Comparison of ENCODE assay signal across 8 mouse cellular contexts in the genomic region with DNA sequence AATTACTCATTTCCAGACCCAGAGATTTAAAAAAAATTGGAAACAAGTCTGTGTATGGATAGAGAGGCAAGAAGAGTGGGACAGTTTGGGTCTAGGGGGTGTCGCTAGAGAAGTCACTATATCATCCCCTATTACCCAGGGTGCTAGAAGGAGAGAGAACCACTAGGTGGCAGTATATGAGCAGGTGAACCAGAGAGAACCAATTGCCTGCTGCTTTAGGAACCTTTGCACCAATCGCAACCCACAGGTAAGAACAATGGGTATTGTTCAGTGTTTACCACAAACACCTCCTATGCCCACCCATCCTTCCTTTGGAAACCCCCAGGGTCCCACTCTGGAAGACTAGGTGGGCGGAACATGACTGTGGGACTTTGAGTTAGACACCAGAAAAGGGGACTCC. TPM values are rescaled to one million over a fixed set of nuclear protein-coding genes. Genes with fewer than 3 reads are reported as not detected.
A peak's percentile ranks its signal among the peaks of the same experiment; 100 is the strongest.
DNase-seq lines count a peak whose midpoint lies in the region; ATAC-seq and TF ChIP-seq lines count a peak whose summit lies in the region.
"Had no signal": no experiment of that assay in that cellular context is flagged by ENCODE, and none has a peak within 500 bp of the region (broad histone marks: within the 10 kb centered on the region; RNA-seq: fewer than 3 reads in every experiment).

No protein-coding gene starts in this region.

- DNase-seq in limb, embryonic 11.5 days (ENCODE audit: low spot score) = peak; percentile 53
- no peak for DNase-seq in limb, embryonic 10.5 days (ENCODE audit: low spot score)
- DNase-seq in MEL (ENCODE audit: low read depth, low spot score) = peak; percentile 82
- peak; percentile 63 for DNase-seq in c-Kit-positive CD71-negative TER-119-negative erythroid progenitor cells, embryonic 14.5 days (ENCODE audit: low read depth)
- DNase-seq in lung, embryonic 14.5 days = peak; percentile 81
- peak; percentile 75 for DNase-seq in thymus, postnatal 0 days (ENCODE audit: low spot score)

- H3K4me1 ChIP-seq in limb, embryonic 11.5 days (ENCODE audit: control insufficient read depth, insufficient read depth, low read length) = no peaks in the 10 kb centered on the region
- peaks cover 13% of the 10 kb centered on the region for H3K4me1 ChIP-seq in limb, embryonic 10.5 days
- peaks cover 0 to 2% of the 10 kb centered on the region in 2 experiments; a peak in 1 of 4 replicates for H3K4me1 ChIP-seq in MEL (ENCODE audit: control insufficient read depth in 1 of 2, insufficient read depth in 2 of 2, low read length in 2 of 2)
- H3K4me1 ChIP-seq in heart, embryonic 16.5 days (ENCODE audit: control insufficient read depth, insufficient read depth, low read length) = no peaks in the 10 kb centered on the region
- H3K4me1 ChIP-seq in lung, embryonic 14.5 days (ENCODE audit: insufficient read depth) = no peaks in the 10 kb centered on the region

- TF ChIP-seq EP300 in MEL (IDR thresholded peaks at IDR 0.05; ENCODE audit: low read depth in 1 of 2, low read length in 2 of 2) = no peak

- no peak overlapping the region for H3K4me2 ChIP-seq in limb, embryonic 11.5 days (ENCODE audit: low read depth, severe bottlenecking)
- no peak overlapping the region for H3K4me2 ChIP-seq in heart, embryonic 16.5 days (ENCODE audit: low read depth, low read length)
- no peak overlapping the region for H3K4me2 ChIP-seq in lung, embryonic 14.5 days
- H3K4me2 ChIP-seq: neural tube, embryonic 12.5 days had no signal

- TF ChIP-seq CTCF in MEL (IDR thresholded peaks at IDR 0.05 in 2 of 3, conservative IDR thresholded peaks at IDR 0.05 in 1 of 3; ENCODE audit: control insufficient read depth in 1 of 3, insufficient read depth in 1 of 3, low read depth in 2 of 3, low read length in 3 of 3, poor library complexity in 1 of 3, severe bottlenecking in 1 of 3) = peak; percentile 73 to 98 (median 96)
- TF ChIP-seq CTCF in lung, embryonic 14.5 days (IDR thresholded peaks at IDR 0.05; ENCODE audit: low read depth) = peak; percentile 83

- peak; percentile 89 for TF ChIP-seq RAD21 in MEL (IDR thresholded peaks at IDR 0.05; ENCODE audit: low read depth, low read length)

- H3K9me3 ChIP-seq in limb, embryonic 11.5 days (ENCODE audit: control insufficient read depth, low read length) = no peaks in the 10 kb centered on the region
- no peaks in the 10 kb centered on the region for H3K9me3 ChIP-seq in limb, embryonic 10.5 days (replicated peaks)
- no peaks in the 10 kb centered on the region for H3K9me3 ChIP-seq in MEL (replicated peaks; ENCODE audit: insufficient read depth, low read length)
- no peaks in the 10 kb centered on the region for H3K9me3 ChIP-seq in heart, embryonic 16.5 days (replicated peaks; ENCODE audit: control insufficient read depth, low read length)
- H3K9me3 ChIP-seq in lung, embryonic 14.5 days (ENCODE audit: low read depth, low read length) = no peaks in the 10 kb centered on the region
- H3K9me3 ChIP-seq: neural tube, embryonic 12.5 days had no signal

- H3K79me2 ChIP-seq in MEL (ENCODE audit: control insufficient read depth, insufficient read depth, low read length, poor library complexity) = no peaks in the 10 kb centered on the region

- no peak overlapping the region for H3K27ac ChIP-seq in limb, embryonic 11.5 days (replicated peaks; ENCODE audit: low read depth, low read length)
- H3K27ac ChIP-seq in limb, embryonic 10.5 days = no peak overlapping the region
- no peak overlapping the region for H3K27ac ChIP-seq in MEL (ENCODE audit: control insufficient read depth, low read depth, low read length)
- H3K27ac ChIP-seq in heart, embryonic 16.5 days (ENCODE audit: low read length) = no peak overlapping the region
- no peak overlapping the region for H3K27ac ChIP-seq in lung, embryonic 14.5 days (ENCODE audit: low read depth)
- H3K27ac ChIP-seq: neural tube, embryonic 12.5 days had no signal

- no peak for TF ChIP-seq POLR2A in MEL (IDR thresholded peaks at IDR 0.05; ENCODE audit: control insufficient read depth in 1 of 2, insufficient read depth in 1 of 2, low read depth in 1 of 2, low read length in 2 of 2, poor library complexity in 1 of 2)

- H3K9ac ChIP-seq in limb, embryonic 11.5 days (ENCODE audit: low read length) = no peak overlapping the region
- no peak overlapping the region for H3K9ac ChIP-seq in MEL (ENCODE audit: control insufficient read depth, low read depth, low read length, poor library complexity, severe bottlenecking)
- H3K9ac ChIP-seq in heart, embryonic 16.5 days (ENCODE audit: low read length) = no peak overlapping the region
- H3K9ac ChIP-seq in lung, embryonic 14.5 days = no peak overlapping the region
- H3K9ac ChIP-seq: neural tube, embryonic 12.5 days had no signal

- H3K4me3 ChIP-seq in limb, embryonic 11.5 days (ENCODE audit: low read depth, low read length) = no peak overlapping the region
- no peak overlapping the region for H3K4me3 ChIP-seq in limb, embryonic 10.5 days
- H3K4me3 ChIP-seq in MEL (ENCODE audit: control insufficient read depth in 1 of 2, insufficient read depth in 1 of 2, low read depth in 2 of 2, low read length in 2 of 2) = no peak overlapping the region
- no peak overlapping the region for H3K4me3 ChIP-seq in heart, embryonic 16.5 days (ENCODE audit: low read length)
- H3K4me3 ChIP-seq in lung, embryonic 14.5 days (ENCODE audit: low read depth, low read length) = no peak overlapping the region
- H3K4me3 ChIP-seq: neural tube, embryonic 12.5 days had no signal

- H3K27me3 ChIP-seq in limb, embryonic 11.5 days (ENCODE audit: control insufficient read depth, insufficient read depth, low read length) = no peaks in the 10 kb centered on the region
- H3K27me3 ChIP-seq in limb, embryonic 10.5 days (ENCODE audit: low read depth, poor library complexity, severe bottlenecking) = no peaks in the 10 kb centered on the region
- H3K27me3 ChIP-seq in MEL (ENCODE audit: control insufficient read depth in 1 of 2, insufficient read depth in 2 of 2, low read length in 2 of 2) = peaks cover 1 to 3% of the 10 kb centered on the region in 2 experiments
- H3K27me3 ChIP-seq in heart, embryonic 16.5 days (ENCODE audit: control insufficient read depth, insufficient read depth, low read length) = no peaks in the 10 kb centered on the region; the same call in 1 of the 2 replicates
- no peaks in the 10 kb centered on the region for H3K27me3 ChIP-seq in lung, embryonic 14.5 days (ENCODE audit: insufficient read depth, low read length)
- H3K27me3 ChIP-seq: neural tube, embryonic 12.5 days had no signal

- H3K36me3 ChIP-seq in limb, embryonic 11.5 days (ENCODE audit: control insufficient read depth, insufficient read depth, low read length) = no peaks in the 10 kb centered on the region
- H3K36me3 ChIP-seq in limb, embryonic 10.5 days = no peaks in the 10 kb centered on the region
- H3K36me3 ChIP-seq in MEL (ENCODE audit: control insufficient read depth in 1 of 2, insufficient read depth in 2 of 2, low read length in 2 of 2) = no peaks in the 10 kb centered on the region
- H3K36me3 ChIP-seq in heart, embryonic 16.5 days (ENCODE audit: control insufficient read depth, insufficient read depth) = no peaks in the 10 kb centered on the region
- no peaks in the 10 kb centered on the region for H3K36me3 ChIP-seq in lung, embryonic 14.5 days (ENCODE audit: insufficient read depth)
- H3K36me3 ChIP-seq: neural tube, embryonic 12.5 days had no signal

- no peak for ATAC-seq in limb, embryonic 11.5 days (ENCODE audit: insufficient number of reproducible peaks, low FRiP score, low TSS enrichment, low read depth)
- ATAC-seq in heart, embryonic 16.5 days (replicated peaks; ENCODE audit: extremely low read depth, insufficient read depth, low FRiP score) = peak; percentile 65; the same call in 1 of the 2 replicates
- no peak for ATAC-seq in lung, embryonic 14.5 days (ENCODE audit: insufficient read depth)

- 42% methylated on average over 3 of the region's 3 CpGs for WGBS in limb, embryonic 11.5 days
- 43% methylated on average over 3 of the region's 3 CpGs for WGBS in limb, embryonic 10.5 days
- 42% methylated on average over 3 of the region's 3 CpGs for WGBS in heart, embryonic 16.5 days
- 45% methylated on average over 3 of the region's 3 CpGs for WGBS in lung, embryonic 14.5 days

TF ChIP-seq in MEL, 35 proteins besides CTCF, POLR2A, EP300 and RAD21 (continues in another document):
- no peak for TF ChIP-seq CHD2 (IDR thresholded peaks at IDR 0.05; ENCODE audit: low read length)
- peak; percentile 26; the same call in 1 of the 2 replicates for TF ChIP-seq MYC (IDR thresholded peaks at IDR 0.05; ENCODE audit: low read depth, low read length)
- TF ChIP-seq POLR2AphosphoS5 (IDR thresholded peaks at IDR 0.05; ENCODE audit: borderline replicate concordance, low read depth, low read length) = no peak
- TF ChIP-seq MAFK (IDR thresholded peaks at IDR 0.05; ENCODE audit: borderline replicate concordance, low read depth, low read length) = no peak
- no peak for TF ChIP-seq MEF2A (IDR thresholded peaks at IDR 0.05; ENCODE audit: extremely low read depth, insufficient replicate concordance, low read depth, low read length, poor library complexity, severe bottlenecking)
- no peak for TF ChIP-seq ELF1 (IDR thresholded peaks at IDR 0.05; ENCODE audit: low read depth, low read length)
- TF ChIP-seq UBTF (IDR thresholded peaks at IDR 0.05; ENCODE audit: borderline replicate concordance, insufficient read depth, low read depth, low read length) = no peak

RNA-seq across cellular contexts. Expression of a gene that starts 17.3 kb away (rescaled TPM):
- polyA plus RNA-seq in limb, embryonic 11.5 days (2014; fragmentation: Nextera tagmentation; extraction: Ambion mirVana) = 10.3 and 11.3 TPM in 2 replicates
- 21.4 and 22.0 TPM in 2 replicates for polyA plus RNA-seq in limb, embryonic 10.5 days (2016; fragmentation: Nextera tagmentation; extraction: Ambion mirVana)
- total RNA-seq in MEL (2012; rRNA removed) = 33.9 and 43.1 TPM in 2 replicates
- 10 to 100 TPM in 1 of 2 experiments, not detected in 1; 33.7 TPM for polyA plus RNA-seq in MEL (2012; ENCODE audit: insufficient read depth in 1 of 2, insufficient read length in 2 of 2, low read depth in 1 of 2, low replicate concordance in 2 of 2, missing spikeins in 1 of 2)
- 11.9 and 14.0 TPM in 2 replicates for polyA plus RNA-seq in heart, embryonic 16.5 days (2015; fragmentation: Nextera tagmentation; extraction: Ambion mirVana)
- 10.3 and 15.7 TPM in 2 replicates for polyA plus RNA-seq in lung, embryonic 14.5 days (2014; fragmentation: Nextera tagmentation; extraction: Ambion mirVana)
- 16.0 and 18.6 TPM in 2 replicates for polyA plus RNA-seq in thymus, postnatal 0 days (2015; fragmentation: Nextera tagmentation; extraction: Ambion mirVana)

RNA-seq across cellular contexts. Expression of a gene that starts 28.9 kb away (rescaled TPM):
- polyA plus RNA-seq in limb, embryonic 11.5 days (2014; fragmentation: Nextera tagmentation; extraction: Ambion mirVana) = 172 and 179 TPM in 2 replicates
- 179 and 200 TPM in 2 replicates for polyA plus RNA-seq in limb, embryonic 10.5 days (2016; fragmentation: Nextera tagmentation; extraction: Ambion mirVana)
- total RNA-seq in MEL (2012; rRNA removed) = 132 and 135 TPM in 2 replicates
- 100 to 1,000 TPM; 152 to 368 TPM for polyA plus RNA-seq in MEL (2012; ENCODE audit: insufficient read depth in 1 of 2, insufficient read length in 2 of 2, low read depth in 1 of 2, low replicate concordance in 2 of 2, missing spikeins in 1 of 2)
- 45.3 and 49.9 TPM in 2 replicates for polyA plus RNA-seq in heart, embryonic 16.5 days (2015; fragmentation: Nextera tagmentation; extraction: Ambion mirVana)
- polyA plus RNA-seq in lung, embryonic 14.5 days (2014; fragmentation: Nextera tagmentation; extraction: Ambion mirVana) = 103 and 112 TPM in 2 replicates
- polyA plus RNA-seq in thymus, postnatal 0 days (2015; fragmentation: Nextera tagmentation; extraction: Ambion mirVana) = 129 and 132 TPM in 2 replicates
